Mouse (Mus musculus) 3T3-L1 (cell line): Measurements from ENCODE around the gene Nlrp4f.

Experiments used
- DNase-seq: peaks from one replicate; pipeline ENCODE4 v3.0.0-alpha.2; 2015; ENCODE audit warnings: low read depth, low spot score

The Nlrp4f gene

GRCm38 (mm10) chr13:65205877-65206276 is at the start of gene Nlrp4f:
TSS of gene Nlrp4f (minus strand) at chr13:65205977.
- DNase-seq: no peak

GRCm38 (mm10) chr13:65243273-65243672 is 37.5 kb upstream of the Nlrp4f start:
- DNase-seq: peak; percentile 26

- no peak for DNase-seq
Observed at GRCm38 (mm10) chr13:65242319-65242787, 36.6 kb upstream of the Nlrp4f start.

- no peak for DNase-seq
Observed at GRCm38 (mm10) chr13:65241627-65242318, 36.0 kb upstream of the Nlrp4f start.

- DNase-seq: peak; percentile 86
Observed at GRCm38 (mm10) chr13:65241099-65241626, 35.4 kb upstream of the Nlrp4f start.

- peak; percentile 98 for DNase-seq
Observed at GRCm38 (mm10) chr13:65240509-65241098, 34.8 kb upstream of the Nlrp4f start.

- DNase-seq: no peak
Observed at GRCm38 (mm10) chr13:65237211-65237610, 31.4 kb upstream of the Nlrp4f start.

- DNase-seq: no peak
Observed at GRCm38 (mm10) chr13:65226657-65227056, 20.9 kb upstream of the Nlrp4f start.

GRCm38 (mm10) chr13:65225945-65226344 is 20.2 kb upstream of the Nlrp4f start:
- DNase-seq: no peak

- no peak for DNase-seq
Observed at GRCm38 (mm10) chr13:65200667-65201066, 5.1 kb downstream of the Nlrp4f start.

- no peak for DNase-seq
Observed at GRCm38 (mm10) chr13:65176472-65177091, 29.2 kb downstream of the Nlrp4f start.

- DNase-seq: peak; percentile 23
Observed at GRCm38 (mm10) chr13:65175734-65176471, 29.9 kb downstream of the Nlrp4f start.

- no peak for DNase-seq
Observed at GRCm38 (mm10) chr13:65174102-65174501, 31.7 kb downstream of the Nlrp4f start.

- no peak for DNase-seq
Observed at GRCm38 (mm10) chr13:65149940-65150339, 55.8 kb downstream of the Nlrp4f start, which contains the start of gene Olfr466. TSS of gene Olfr466 (plus strand) at chr13:65150240.

GRCm38 (mm10) chr13:65137789-65138188 is 68.0 kb downstream of the Nlrp4f start, which contains the start of gene Olfr465-ps1:
TSS of gene Olfr465-ps1 (plus strand) at chr13:65138089.
- DNase-seq: no peak
